Mouse (Mus musculus): ENCODE results near the gene Sec14l4. TPM values are rescaled to one million over a fixed set of nuclear protein-coding genes. Genes with fewer than 3 reads are reported as not detected.
A peak's percentile ranks its signal among the peaks of the same experiment; 100 is the strongest.
"Not testable (repeated sequence)": the region's sequence is repeated elsewhere in the genome, so short reads cannot be mapped to it uniquely, and the experiment has no call there.

Sec14l4 gene
- polyA plus RNA-seq, 1 experiment from 2014 or later = not detected

DNA sequence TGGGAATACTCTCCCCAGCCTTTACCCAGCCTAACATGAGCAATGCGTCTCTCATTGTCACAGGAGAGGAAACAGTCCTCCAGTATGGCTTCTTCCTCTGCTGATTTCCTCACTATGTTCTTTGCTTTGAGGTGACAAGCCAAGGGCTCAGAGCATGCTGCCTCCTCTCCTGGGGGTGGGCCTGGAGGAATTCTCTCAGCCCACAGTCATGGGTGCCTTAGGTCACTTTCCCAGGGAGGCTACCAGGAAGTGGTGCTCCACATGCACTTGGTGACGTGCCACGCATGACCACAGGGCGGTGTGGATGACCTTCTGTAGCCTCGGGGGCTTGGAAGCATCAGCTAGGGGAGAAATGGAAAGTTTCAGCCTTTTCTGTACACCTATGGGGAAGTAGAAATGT, 35.8 kb upstream of the Sec14l4 start:
- no peak overlapping the region for H3K4me2 ChIP-seq
- H3K27ac ChIP-seq (ENCODE audit: low read depth, low read length) = no peak overlapping the region
- WGBS = 91% methylated on average over 5 of the region's 5 CpGs
- H3K9me3 ChIP-seq (ENCODE audit: control insufficient read depth, low read length) = no peaks in the 10 kb centered on the region
- H3K27me3 ChIP-seq (ENCODE audit: control insufficient read depth, insufficient read depth, low read length) = peaks cover 26% of the 10 kb centered on the region
- no peaks in the 10 kb centered on the region for H3K36me3 ChIP-seq (ENCODE audit: control insufficient read depth, insufficient read depth, low read length)
- H3K4me1 ChIP-seq (ENCODE audit: control insufficient read depth, insufficient read depth, low read length) = peaks cover 4% of the 10 kb centered on the region; the same call in 1 of the 2 replicates
- H3K4me3 ChIP-seq (ENCODE audit: low read depth, low read length) = no peak overlapping the region
- ATAC-seq (ENCODE audit: low FRiP score) (no peak), DNase-seq (ENCODE audit: low spot score, missing footprints) (no peak)
- H3K9ac ChIP-seq (ENCODE audit: low read length) = no peak overlapping the region

DNA sequence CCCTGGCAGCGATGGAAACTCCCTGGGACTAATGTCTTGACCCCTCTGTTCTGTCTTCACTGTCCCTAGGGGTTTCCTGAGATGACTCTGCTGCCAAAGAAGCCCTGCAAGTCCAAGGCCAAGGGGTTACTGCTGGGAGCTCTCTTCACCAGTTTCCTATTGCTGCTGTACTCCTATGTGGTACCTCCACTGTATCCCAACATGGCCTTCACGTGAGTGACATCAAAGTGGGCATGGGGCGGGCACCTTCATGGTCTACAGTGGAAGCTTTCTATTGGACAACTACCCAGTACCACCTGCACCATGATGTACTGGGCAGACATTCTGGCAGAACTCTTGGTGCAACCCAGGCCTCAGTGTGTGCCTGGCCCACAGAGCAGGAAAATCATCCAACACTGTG, 34.4 kb upstream of the Sec14l4 start:
- H3K27me3 ChIP-seq (ENCODE audit: control insufficient read depth, insufficient read depth, low read length) = peaks cover 26% of the 10 kb centered on the region
- peaks cover 4% of the 10 kb centered on the region; the same call in 1 of the 2 replicates for H3K4me1 ChIP-seq (ENCODE audit: control insufficient read depth, insufficient read depth, low read length)

DNA sequence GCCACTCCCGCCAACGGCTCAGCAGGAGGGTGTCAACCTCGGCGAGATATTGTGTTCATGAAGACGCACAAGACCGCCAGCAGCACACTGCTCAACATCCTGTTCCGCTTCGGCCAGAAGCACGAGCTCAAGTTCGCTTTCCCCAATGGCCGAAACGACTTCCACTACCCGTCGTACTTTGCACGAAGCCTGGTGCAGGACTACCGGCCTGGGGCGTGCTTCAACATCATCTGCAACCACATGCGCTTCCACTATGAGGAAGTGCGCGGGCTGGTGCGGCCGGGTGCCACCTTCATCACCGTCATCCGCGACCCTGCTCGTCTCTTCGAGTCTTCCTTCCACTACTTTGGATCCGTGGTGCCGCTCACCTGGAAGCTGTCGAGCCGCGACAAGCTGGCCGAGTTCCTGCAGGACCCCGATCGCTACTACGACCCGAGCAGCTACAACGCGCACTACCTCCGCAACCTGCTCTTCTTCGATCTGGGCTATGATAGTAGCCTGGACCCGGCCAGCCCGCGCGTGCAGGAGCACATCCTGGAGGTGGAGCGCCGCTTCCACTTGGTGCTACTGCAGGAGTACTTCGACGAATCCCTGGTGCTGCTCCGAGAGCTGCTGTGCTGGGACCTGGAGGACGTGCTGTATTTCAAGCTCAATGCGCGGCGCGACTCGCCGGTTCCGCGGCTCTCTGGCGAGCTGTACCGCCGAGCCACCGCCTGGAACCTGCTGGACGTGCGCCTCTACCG, 33.1 kb upstream of the Sec14l4 start:
- WGBS = 6% methylated on average over 66 of the region's 66 CpGs
- Histone ChIP-seq H3K9ac (ENCODE audit: low read length) (no peak overlapping the region), H3K36me3 (ENCODE audit: control insufficient read depth, insufficient read depth, low read length) (no peaks in the 10 kb centered on the region), H3K27me3 (ENCODE audit: control insufficient read depth, insufficient read depth, low read length) (peaks cover 26% of the 10 kb centered on the region), H3K9me3 (ENCODE audit: control insufficient read depth, low read length) (no peaks in the 10 kb centered on the region), H3K4me2 (peak overlapping the region; percentile 40), H3K4me3 (ENCODE audit: low read depth, low read length) (peak overlapping the region; percentile 16), H3K4me1 (ENCODE audit: control insufficient read depth, insufficient read depth, low read length) (peaks cover 4% of the 10 kb centered on the region; the same call in 1 of the 2 replicates), H3K27ac (ENCODE audit: low read depth, low read length) (no peak overlapping the region)
- ATAC-seq (ENCODE audit: low FRiP score) (no peak), DNase-seq (ENCODE audit: low spot score, missing footprints) (peak; percentile 88)

More for the DNA sequence above, 34.4 kb upstream of the Sec14l4 start:
- Histone ChIP-seq H3K4me3 (ENCODE audit: low read depth, low read length) (no peak overlapping the region), H3K27ac (ENCODE audit: low read depth, low read length) (no peak overlapping the region), H3K4me2 (no peak overlapping the region), H3K36me3 (ENCODE audit: control insufficient read depth, insufficient read depth, low read length) (no peaks in the 10 kb centered on the region), H3K9ac (ENCODE audit: low read length) (no peak overlapping the region), H3K9me3 (ENCODE audit: control insufficient read depth, low read length) (no peaks in the 10 kb centered on the region)
- WGBS = 85% methylated on average over 3 of the region's 3 CpGs
- DNase-seq (ENCODE audit: low spot score, missing footprints) (no peak), ATAC-seq (ENCODE audit: low FRiP score) (no peak)

DNA sequence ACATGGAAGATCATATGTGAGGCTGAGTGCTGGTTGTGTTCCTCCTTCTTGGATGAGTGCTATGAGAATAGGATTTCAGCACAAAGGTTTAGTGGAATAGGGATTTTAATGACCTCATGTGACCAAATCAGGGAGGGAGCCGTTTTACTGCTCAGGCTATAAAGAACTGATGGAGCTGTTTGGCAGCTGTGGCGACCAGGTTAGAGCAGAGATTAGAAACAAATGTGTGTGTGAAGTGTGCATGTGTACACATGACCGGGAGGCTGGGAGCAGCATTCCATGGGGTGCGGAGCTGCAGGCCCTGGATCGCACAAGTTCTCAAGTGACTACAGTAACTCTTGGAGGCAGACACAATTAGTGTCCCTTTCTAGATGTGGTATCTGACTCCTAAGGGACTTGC, 31.7 kb upstream of the Sec14l4 start:
- WGBS = 79% methylated on average over 5 of the region's 5 CpGs
- Histone ChIP-seq H3K9me3 (ENCODE audit: control insufficient read depth, low read length) (no peaks in the 10 kb centered on the region), H3K27ac (ENCODE audit: low read depth, low read length) (no peak overlapping the region), H3K4me3 (ENCODE audit: low read depth, low read length) (no peak overlapping the region), H3K4me1 (ENCODE audit: control insufficient read depth, insufficient read depth, low read length) (peaks cover 4% of the 10 kb centered on the region; the same call in 1 of the 2 replicates), H3K36me3 (ENCODE audit: control insufficient read depth, insufficient read depth, low read length) (no peaks in the 10 kb centered on the region), H3K27me3 (ENCODE audit: control insufficient read depth, insufficient read depth, low read length) (peaks cover 26% of the 10 kb centered on the region), H3K9ac (ENCODE audit: low read length) (no peak overlapping the region), H3K4me2 (no peak overlapping the region)
- ATAC-seq (ENCODE audit: low FRiP score) = no peak
- no peak for DNase-seq (ENCODE audit: low spot score, missing footprints)

DNA sequence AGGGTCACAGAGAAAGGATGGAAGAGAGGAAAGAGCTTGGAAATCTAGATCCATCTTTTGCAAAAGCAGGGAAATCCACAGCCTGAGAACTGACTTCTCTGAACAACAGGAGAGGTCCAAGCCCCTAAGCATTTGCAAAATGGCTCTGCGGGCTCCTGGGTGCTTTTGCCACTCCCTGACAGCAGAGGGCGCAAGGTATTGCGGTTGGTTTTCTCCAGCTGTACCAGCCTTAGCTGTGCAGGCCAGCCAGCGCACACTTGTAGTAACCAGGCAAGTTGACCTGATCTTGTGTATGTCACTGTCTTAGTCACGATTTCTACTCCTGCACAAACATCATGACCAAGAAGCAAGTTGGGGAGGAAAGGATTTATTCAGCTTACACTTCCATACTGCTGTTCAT, 29.7 kb upstream of the Sec14l4 start:
- H3K4me2 ChIP-seq = no peak overlapping the region
- DNase-seq (ENCODE audit: low spot score, missing footprints) = peak; percentile 93
- H3K27ac ChIP-seq (ENCODE audit: low read depth, low read length) = no peak overlapping the region
- no peak overlapping the region for H3K4me3 ChIP-seq (ENCODE audit: low read depth, low read length)
- H3K9me3 ChIP-seq (ENCODE audit: control insufficient read depth, low read length) = no peaks in the 10 kb centered on the region
- no peak overlapping the region for H3K9ac ChIP-seq (ENCODE audit: low read length)
- no peaks in the 10 kb centered on the region for H3K36me3 ChIP-seq (ENCODE audit: control insufficient read depth, insufficient read depth, low read length)
- ATAC-seq (ENCODE audit: low FRiP score) = no peak
- peaks cover 4% of the 10 kb centered on the region; the same call in 1 of the 2 replicates for H3K4me1 ChIP-seq (ENCODE audit: control insufficient read depth, insufficient read depth, low read length)
- H3K27me3 ChIP-seq (ENCODE audit: control insufficient read depth, insufficient read depth, low read length) = peaks cover 26% of the 10 kb centered on the region
- WGBS = 9% methylated on average over 5 of the region's 5 CpGs

DNA sequence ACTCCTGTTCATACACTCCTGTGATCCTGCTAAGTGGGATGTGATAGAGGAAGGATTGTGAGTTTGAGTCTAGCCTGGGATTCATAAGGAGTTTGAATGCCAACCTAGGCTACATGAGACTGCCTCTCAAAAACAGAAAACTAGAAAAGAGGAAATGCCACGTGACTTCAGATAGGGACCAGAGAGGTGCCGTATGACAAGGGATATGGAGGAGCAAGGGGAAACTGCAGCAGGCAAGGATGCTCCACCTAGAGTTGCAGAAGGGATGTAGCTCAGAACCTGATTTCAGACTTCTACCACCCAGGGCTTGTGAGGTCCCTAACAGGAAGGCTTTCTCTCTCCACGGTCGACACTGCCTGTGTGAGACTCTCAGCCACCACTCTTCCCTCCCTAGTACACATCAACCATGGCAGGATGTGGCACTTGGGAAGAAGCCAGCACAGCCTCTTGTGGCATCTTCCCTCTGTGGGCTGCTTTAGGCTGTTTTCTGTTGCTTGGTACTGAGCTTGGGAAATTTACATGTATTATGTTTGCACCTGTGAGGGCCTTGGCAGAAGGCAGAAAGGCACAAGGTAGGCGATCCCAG, 25.9 kb upstream of the Sec14l4 start:
- H3K27me3 ChIP-seq (ENCODE audit: control insufficient read depth, insufficient read depth, low read length) = no peaks in the 10 kb centered on the region
- no peak for DNase-seq (ENCODE audit: low spot score, missing footprints)
- H3K36me3 ChIP-seq (ENCODE audit: control insufficient read depth, insufficient read depth, low read length) = no peaks in the 10 kb centered on the region
- WGBS = 66% methylated on average over 5 of the region's 5 CpGs
- no peaks in the 10 kb centered on the region for H3K9me3 ChIP-seq (ENCODE audit: control insufficient read depth, low read length)
- H3K4me3 ChIP-seq (ENCODE audit: low read depth, low read length) = no peak overlapping the region
- no peaks in the 10 kb centered on the region for H3K4me1 ChIP-seq (ENCODE audit: control insufficient read depth, insufficient read depth, low read length)
- no peak for ATAC-seq (ENCODE audit: low FRiP score)
- H3K27ac ChIP-seq (ENCODE audit: low read depth, low read length) = no peak overlapping the region
- no peak overlapping the region for H3K4me2 ChIP-seq
- no peak overlapping the region for H3K9ac ChIP-seq (ENCODE audit: low read length)

DNA sequence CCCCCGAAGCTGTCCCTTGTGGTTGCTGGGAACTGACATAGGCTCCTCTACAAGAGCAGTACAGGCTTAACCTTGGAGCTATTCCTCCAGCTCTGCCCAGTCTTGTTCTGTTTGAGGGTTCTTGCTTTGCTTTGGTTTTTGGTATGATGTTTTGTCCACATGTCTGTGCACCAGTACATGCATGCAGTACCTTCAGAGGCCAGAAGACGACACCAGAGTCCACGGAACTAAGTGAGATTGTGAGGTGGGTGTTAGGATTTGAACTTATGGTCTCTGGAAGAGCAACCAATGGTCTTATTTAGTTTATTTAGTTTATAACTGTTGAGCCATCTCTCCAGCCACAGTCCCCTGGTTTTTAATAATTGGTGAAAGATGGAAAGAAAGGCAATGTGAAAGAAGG, 24.8 kb upstream of the Sec14l4 start:
- no peak overlapping the region for H3K4me2 ChIP-seq
- H3K9ac ChIP-seq (ENCODE audit: low read length) = no peak overlapping the region
- no peak overlapping the region for H3K27ac ChIP-seq (ENCODE audit: low read depth, low read length)
- no peaks in the 10 kb centered on the region for H3K36me3 ChIP-seq (ENCODE audit: control insufficient read depth, insufficient read depth, low read length)
- no peak overlapping the region for H3K4me3 ChIP-seq (ENCODE audit: low read depth, low read length)
- no peaks in the 10 kb centered on the region for H3K27me3 ChIP-seq (ENCODE audit: control insufficient read depth, insufficient read depth, low read length)
- no peaks in the 10 kb centered on the region for H3K4me1 ChIP-seq (ENCODE audit: control insufficient read depth, insufficient read depth, low read length)
- DNase-seq (ENCODE audit: low spot score, missing footprints) (no peak), ATAC-seq (ENCODE audit: low FRiP score) (no peak)
- no peaks in the 10 kb centered on the region for H3K9me3 ChIP-seq (ENCODE audit: control insufficient read depth, low read length)
- 81% methylated on average over 3 of the region's 3 CpGs for WGBS

DNA sequence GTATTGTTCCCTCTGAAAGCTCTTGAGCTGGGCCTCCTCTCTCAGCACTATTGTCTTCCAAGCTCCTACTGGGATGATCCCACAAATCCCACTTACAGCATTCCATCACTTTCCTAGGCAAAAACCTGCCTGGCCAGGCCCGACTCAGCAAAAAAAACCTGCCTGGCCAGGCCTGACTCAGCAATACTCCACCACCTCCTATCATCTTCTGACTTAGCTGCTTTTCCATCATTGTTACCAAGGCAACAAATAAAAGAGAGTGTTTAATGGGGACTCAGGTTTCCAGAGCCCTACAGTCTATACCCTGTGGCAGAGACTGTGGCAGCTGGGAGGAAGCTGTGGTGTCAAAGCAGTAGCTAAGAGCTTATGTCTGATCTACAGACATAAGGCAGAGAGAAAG, 18.6 kb upstream of the Sec14l4 start:
- Histone ChIP-seq H3K9ac (ENCODE audit: low read length) (no peak overlapping the region), H3K4me2 (no peak overlapping the region), H3K27me3 (ENCODE audit: control insufficient read depth, insufficient read depth, low read length) (no peaks in the 10 kb centered on the region), H3K36me3 (ENCODE audit: control insufficient read depth, insufficient read depth, low read length) (no peaks in the 10 kb centered on the region), H3K9me3 (ENCODE audit: control insufficient read depth, low read length) (no peaks in the 10 kb centered on the region), H3K4me1 (ENCODE audit: control insufficient read depth, insufficient read depth, low read length) (no peaks in the 10 kb centered on the region), H3K4me3 (ENCODE audit: low read depth, low read length) (no peak overlapping the region), H3K27ac (ENCODE audit: low read depth, low read length) (no peak overlapping the region)
- DNase-seq (ENCODE audit: low spot score, missing footprints) (no peak), ATAC-seq (ENCODE audit: low FRiP score) (no peak)
- 48% methylated on average over 1 of the region's 1 CpGs for WGBS

DNA sequence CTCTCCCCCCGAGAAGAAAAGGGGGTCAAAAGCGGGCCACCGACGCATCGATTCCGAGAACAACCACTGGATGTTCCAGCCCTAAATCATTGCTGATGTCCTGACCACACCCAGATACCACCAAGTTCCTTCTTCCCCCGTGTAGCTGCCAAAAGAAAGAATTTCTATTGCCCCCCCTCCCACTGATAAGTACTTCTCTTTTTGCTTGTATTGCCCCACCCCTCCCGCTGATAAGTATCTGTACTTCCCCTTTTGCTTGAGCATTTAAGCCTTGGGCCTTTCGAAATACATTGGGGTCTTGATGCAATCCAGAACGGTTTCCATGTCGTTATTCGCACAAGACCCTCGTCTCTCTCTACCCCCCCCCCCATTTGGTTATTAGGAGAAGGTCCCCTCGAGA, 15.5 kb upstream of the Sec14l4 start:
- H3K27me3 ChIP-seq (ENCODE audit: control insufficient read depth, insufficient read depth, low read length); H3K27ac ChIP-seq (ENCODE audit: low read depth, low read length); H3K36me3 ChIP-seq (ENCODE audit: control insufficient read depth, insufficient read depth, low read length); H3K9me3 ChIP-seq (ENCODE audit: control insufficient read depth, low read length); ATAC-seq (ENCODE audit: low FRiP score); H3K4me3 ChIP-seq (ENCODE audit: low read depth, low read length); H3K4me1 ChIP-seq (ENCODE audit: control insufficient read depth, insufficient read depth, low read length); DNase-seq (ENCODE audit: low spot score, missing footprints); H3K9ac ChIP-seq (ENCODE audit: low read length); H3K4me2 ChIP-seq: not testable (repeated sequence)
- WGBS = 91% methylated on average over 14 of the region's 14 CpGs

All from midbrain, embryonic 11.5 days (tissue).